18 mouse cellular contexts compared by ENCODE assay signal in genomic region chr3:51785796-51786195, GRCm38 (mm10).
DNase-seq lines count a peak whose midpoint lies in the region; ATAC-seq and TF ChIP-seq lines count a peak whose summit lies in the region.
"Had no signal": no experiment of that assay in that cellular context is flagged by ENCODE, and none has a peak within 500 bp of the region (broad histone marks: within the 10 kb centered on the region; RNA-seq: fewer than 3 reads in every experiment).

No protein-coding gene starts in this region.

- H3K4me1 ChIP-seq in neural tube, embryonic 13.5 days (replicated peaks) = peaks cover 50% of the 10 kb centered on the region
- peaks cover 28% of the 10 kb centered on the region for H3K4me1 ChIP-seq in hindbrain, embryonic 15.5 days (replicated peaks)
- peaks cover 28% of the 10 kb centered on the region for H3K4me1 ChIP-seq in olfactory bulb, adult 2 months (ENCODE audit: control insufficient read depth, insufficient read depth, low read length)

- H3K27me3 ChIP-seq in neural tube, embryonic 13.5 days = no peaks in the 10 kb centered on the region
- no peaks in the 10 kb centered on the region for H3K27me3 ChIP-seq in hindbrain, embryonic 15.5 days
- H3K27me3 ChIP-seq: embryonic facial prominence, embryonic 13.5 days had no signal

- intact Hi-C loops in heart, postnatal 10 days (cut with DNase I) = loop anchor here (5.0 kb wide), 2 partner anchors 33 to 78 kb away; no protein-coding TSS in a partner anchor

- H3K9me3 ChIP-seq in neural tube, embryonic 13.5 days = no peaks in the 10 kb centered on the region
- no peaks in the 10 kb centered on the region for H3K9me3 ChIP-seq in hindbrain, embryonic 15.5 days
- H3K9me3 ChIP-seq: embryonic facial prominence, embryonic 13.5 days had no signal

- TF ChIP-seq CTCF in olfactory bulb, adult 2 months (IDR thresholded peaks at IDR 0.05; ENCODE audit: insufficient read depth, low read depth, low read length) = no peak

- no peak overlapping the region for H3K9ac ChIP-seq in neural tube, embryonic 13.5 days
- H3K9ac ChIP-seq in hindbrain, embryonic 15.5 days = no peak overlapping the region
- H3K9ac ChIP-seq: embryonic facial prominence, embryonic 13.5 days; liver, postnatal 0 days had no signal

- TF ChIP-seq POLR2A in olfactory bulb, adult 2 months (IDR thresholded peaks at IDR 0.05; ENCODE audit: insufficient read depth, low read depth, low read length) = no peak

- H3K4me3 ChIP-seq in neural tube, embryonic 13.5 days = no peak overlapping the region
- H3K4me3 ChIP-seq in hindbrain, embryonic 15.5 days = no peak overlapping the region
- H3K4me3 ChIP-seq in olfactory bulb, adult 2 months (ENCODE audit: insufficient read depth, low read depth, low read length) = no peak overlapping the region
- H3K4me3 ChIP-seq: embryonic facial prominence, embryonic 13.5 days had no signal

- 75% methylated on average over 7 of the region's 7 CpGs for WGBS in neural tube, embryonic 13.5 days
- WGBS in hindbrain, embryonic 15.5 days = 67% methylated on average over 7 of the region's 7 CpGs
- 74% methylated on average over 7 of the region's 7 CpGs for WGBS in olfactory bulb, adult 2 months

- no peak overlapping the region for H3K4me2 ChIP-seq in neural tube, embryonic 13.5 days
- no peak overlapping the region for H3K4me2 ChIP-seq in hindbrain, embryonic 15.5 days
- H3K4me2 ChIP-seq: embryonic facial prominence, embryonic 13.5 days had no signal

- peak; percentile 55 for DNase-seq in heart, adult 11 months
- DNase-seq in heart, postnatal 10 days = no peak
- DNase-seq in neural tube, embryonic 10.5 days (ENCODE audit: extremely low spot score, low spot score) = no peak
- DNase-seq: adrenal gland, adult 8-10 months; B cell, adult 2 months; cerebellum, adult 9-10 months; gastrocnemius, postnatal 25 days; kidney, postnatal 36 days; liver; liver, postnatal 0 days; lung, postnatal 10 days; thymus, postnatal 14 days had no signal

- H3K36me3 ChIP-seq in neural tube, embryonic 13.5 days = no peaks in the 10 kb centered on the region
- H3K36me3 ChIP-seq in hindbrain, embryonic 15.5 days = no peaks in the 10 kb centered on the region
- H3K36me3 ChIP-seq: embryonic facial prominence, embryonic 13.5 days had no signal

- no peak for ATAC-seq in neural tube, embryonic 13.5 days (ENCODE audit: low read depth)
- no peak for ATAC-seq in hindbrain, embryonic 15.5 days (ENCODE audit: low FRiP score, low read depth)
- ATAC-seq in CD4-positive, CD25-positive, alpha-beta regulatory T cell, adult 4 months = no peak
- no peak for ATAC-seq in erythroblast, adult 5-6 weeks (replicated peaks; ENCODE audit: low FRiP score, poor library complexity, severe bottlenecking)
- ATAC-seq: liver, postnatal 0 days had no signal

- H3K27ac ChIP-seq in neural tube, embryonic 13.5 days (replicated peaks) = peak overlapping the region; percentile 67; the same call in 1 of the 2 replicates
- H3K27ac ChIP-seq in hindbrain, embryonic 15.5 days (replicated peaks) = peak overlapping the region; percentile 17; the same call in 1 of the 2 replicates
- 0 out of 2 replicates have a peak overlapping the region, but pooled peaks have one; percentile 18 for H3K27ac ChIP-seq in olfactory bulb, adult 2 months (ENCODE audit: insufficient read depth, low read depth, low read length)
- H3K27ac ChIP-seq: embryonic facial prominence, embryonic 13.5 days had no signal

Comparison
In these comparisons a context has a peak if more than half of its experiments do, and no peak if none do; other contexts are left out.
1. H3K27ac ChIP-seq: peak in every context shown above with its lines; median percentile 67 in neural tube, embryonic 13.5 days; 18 in olfactory bulb, adult 2 months; 17 in hindbrain, embryonic 15.5 days.